Mouse (Mus musculus) T-helper 17 cell (primary cell): ENCODE data around the gene Olfr694.
"Not testable (repeated sequence)": the region's sequence is repeated elsewhere in the genome, so short reads cannot be mapped to it uniquely, and the experiment has no call there.

Experiments
- in situ Hi-C, 2 experiments: fragments of 300-600 bp; cut with MboI, MseI; formaldehyde crosslinking; loops; 1 replicate in 1 of 2; 2 replicates in 1 of 2; pipeline ENCODE4 v1.15.1; 2025; ENCODE audit warnings: high pct_unique_total_duplicates in 2 of 2

Olfr694 gene

DNA sequence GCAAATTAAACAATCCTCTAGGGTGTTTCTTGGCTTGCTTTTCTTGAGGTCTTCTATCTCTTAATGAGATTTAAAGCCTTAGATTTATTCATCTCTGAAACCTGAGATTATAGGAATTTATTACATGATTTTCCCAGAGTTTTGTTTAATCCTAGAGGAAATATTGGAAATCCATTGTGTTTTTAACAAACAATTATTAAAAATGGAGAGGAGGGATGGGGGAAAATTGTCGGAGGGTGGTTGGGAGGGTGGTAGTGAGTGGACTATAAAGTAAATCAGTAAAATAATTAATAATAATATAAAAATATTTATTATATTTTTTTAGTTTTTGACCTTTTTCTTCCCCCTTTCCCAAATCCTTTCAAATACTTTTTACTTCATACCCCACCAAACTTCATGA lies at the start of gene Olfr694:
TSS of gene Olfr694 (minus strand) at position 101 of the 400 bp plus-strand sequence.
- in situ Hi-C loops, result loop anchor here in 1 of 2 experiments (5.0 kb wide), 1 partner anchor 86 kb away; no protein-coding TSS in a partner anchor

DNA sequence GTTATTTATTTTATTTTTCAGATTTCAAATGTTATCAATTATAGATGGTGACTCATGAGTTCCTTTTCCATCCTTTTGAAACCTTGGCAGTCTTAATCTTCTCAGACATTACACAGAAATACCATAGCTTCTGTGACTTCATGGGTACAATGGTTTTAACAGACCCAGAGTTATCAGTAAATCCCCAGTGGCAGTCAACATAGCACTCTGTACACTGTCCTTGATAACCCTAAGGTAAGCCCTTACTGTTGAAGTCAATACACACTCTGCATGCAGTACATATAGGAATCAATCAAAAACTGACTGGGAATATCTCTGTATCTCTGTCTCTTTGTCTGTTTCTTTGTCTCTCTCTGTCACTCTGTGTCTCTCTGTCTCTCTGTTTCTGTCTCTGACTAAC lies 45.4 kb upstream of the Olfr694 start:
- in situ Hi-C loops, result no loop called here

DNA sequence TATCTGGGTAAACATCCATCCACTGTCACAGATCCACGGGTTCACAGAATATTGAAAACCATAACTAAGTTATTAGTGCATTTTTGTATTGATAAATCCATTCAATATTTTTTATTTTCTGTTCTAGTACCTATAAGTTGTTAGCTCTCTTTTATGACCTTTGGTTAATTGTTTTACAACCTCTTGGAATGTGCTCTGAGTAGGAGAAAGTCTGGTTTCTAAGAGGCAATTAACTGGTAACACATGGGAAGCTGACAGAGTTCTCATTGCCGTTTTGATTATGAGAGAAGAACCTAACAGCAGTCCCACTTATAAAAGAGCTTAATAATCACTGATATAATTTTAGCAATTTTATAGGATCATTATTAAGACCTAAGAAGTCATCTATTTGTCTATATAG lies 42.1 kb upstream of the Olfr694 start:
- in situ Hi-C loops, result no loop called here

DNA sequence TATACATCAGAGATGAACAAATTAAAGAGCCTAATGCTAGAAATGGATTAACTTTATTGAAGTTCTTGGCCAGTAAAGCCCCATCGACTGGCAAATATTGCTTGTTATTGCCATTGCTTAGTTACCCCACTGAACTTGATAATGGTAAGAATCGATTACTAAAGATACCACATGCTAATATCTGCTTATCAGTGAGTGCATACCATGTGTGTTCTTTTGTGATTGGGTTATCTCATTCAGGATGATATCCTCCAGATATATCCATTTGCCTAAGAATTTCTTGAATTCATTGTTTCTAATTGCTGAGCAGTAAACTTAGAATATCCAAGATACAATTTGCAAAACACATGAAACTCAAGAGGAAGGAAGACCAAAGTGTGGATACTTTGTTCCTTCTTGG lies 34.0 kb upstream of the Olfr694 start:
- in situ Hi-C loops, result not testable (repeated sequence)

- in situ Hi-C loops, result no loop called here
These were observed 24.7 kb upstream of the Olfr694 start, which contains the start of gene Olfr695 for GRCm38 (mm10) chr7:106716296-106716695. Gene Olfr695 (minus strand): TSS chr7:106716396.

DNA sequence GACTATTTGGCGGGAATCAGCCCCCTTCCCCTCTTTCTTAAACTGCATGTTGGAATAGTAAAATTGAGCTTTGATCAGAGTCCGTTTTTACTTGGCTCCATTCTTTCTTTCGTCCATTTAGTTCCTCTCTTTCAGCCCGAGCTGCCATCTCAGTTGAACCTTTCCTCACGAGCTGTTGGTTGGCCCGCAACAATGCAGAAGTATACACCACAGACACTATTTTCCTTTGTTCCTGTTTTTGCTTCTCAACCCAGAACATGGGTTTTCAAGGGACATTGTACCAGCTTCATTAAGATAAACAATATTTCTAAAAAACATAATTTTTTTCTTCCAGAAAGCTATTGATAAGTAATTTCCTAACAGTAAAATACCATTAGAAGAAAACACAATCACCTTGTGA lies 19.8 kb upstream of the Olfr694 start:
- in situ Hi-C loops, result no loop called here

DNA sequence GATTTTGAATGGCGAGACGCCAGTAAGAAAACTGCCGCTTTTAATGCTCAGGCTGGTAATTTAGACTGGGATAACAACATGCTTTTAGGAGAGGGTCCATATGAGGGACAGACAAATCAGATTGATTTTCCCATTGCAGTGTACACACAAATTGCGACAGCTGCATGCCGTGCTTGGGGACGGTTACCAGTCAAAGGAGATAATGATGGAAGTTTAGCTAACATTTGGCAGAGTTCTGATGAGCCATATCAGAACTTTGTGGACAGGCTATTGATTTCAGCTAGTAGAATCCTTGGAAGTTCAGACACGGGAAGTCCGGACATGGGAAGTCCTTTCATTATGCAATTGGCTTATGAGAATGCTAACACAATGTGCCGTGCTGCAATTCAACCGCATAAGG lies 16.1 kb upstream of the Olfr694 start:
- in situ Hi-C loops, result not testable (repeated sequence)

DNA sequence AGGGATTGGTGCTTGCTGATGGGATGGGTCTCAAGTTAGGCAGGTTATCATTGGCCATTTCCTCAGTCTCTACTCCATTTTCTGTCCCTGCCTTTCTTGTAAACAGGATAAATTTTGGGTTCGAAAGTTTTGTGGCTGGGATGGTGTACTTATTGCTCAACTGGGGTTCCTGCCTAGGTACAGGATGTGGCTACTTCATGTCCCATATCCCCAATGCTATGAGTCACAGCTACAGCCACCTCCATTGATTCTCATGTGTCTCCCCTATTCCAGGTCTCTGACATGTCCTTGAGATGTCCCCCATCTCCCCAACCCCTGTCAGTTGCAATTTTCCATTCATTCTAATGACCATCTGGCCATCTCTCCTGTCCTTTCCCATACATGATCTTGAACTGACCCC lies 5.3 kb upstream of the Olfr694 start:
- in situ Hi-C loops, result no loop called here

DNA sequence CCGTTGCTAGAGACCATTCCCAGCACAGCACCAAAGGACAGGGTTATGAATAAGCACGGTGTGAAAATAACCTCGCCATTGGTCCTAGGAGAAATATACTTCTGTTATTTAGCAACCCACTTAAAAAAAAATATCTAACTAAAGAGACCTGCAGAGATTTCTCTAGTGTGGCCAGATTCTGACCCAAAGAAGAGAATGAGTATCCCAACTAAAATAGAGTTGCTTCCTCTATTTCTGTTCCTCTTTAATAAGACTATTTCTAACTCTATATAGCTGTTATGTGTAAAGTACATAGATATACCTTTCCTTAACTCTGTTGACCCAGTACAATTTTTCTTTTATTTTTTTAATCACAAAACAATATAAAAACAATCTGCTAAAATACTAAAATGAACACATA lies 1.4 kb upstream of the Olfr694 start:
- in situ Hi-C loops, result loop anchor here in 1 of 2 experiments (5.0 kb wide), 1 partner anchor 84 kb away; no protein-coding TSS in a partner anchor

DNA sequence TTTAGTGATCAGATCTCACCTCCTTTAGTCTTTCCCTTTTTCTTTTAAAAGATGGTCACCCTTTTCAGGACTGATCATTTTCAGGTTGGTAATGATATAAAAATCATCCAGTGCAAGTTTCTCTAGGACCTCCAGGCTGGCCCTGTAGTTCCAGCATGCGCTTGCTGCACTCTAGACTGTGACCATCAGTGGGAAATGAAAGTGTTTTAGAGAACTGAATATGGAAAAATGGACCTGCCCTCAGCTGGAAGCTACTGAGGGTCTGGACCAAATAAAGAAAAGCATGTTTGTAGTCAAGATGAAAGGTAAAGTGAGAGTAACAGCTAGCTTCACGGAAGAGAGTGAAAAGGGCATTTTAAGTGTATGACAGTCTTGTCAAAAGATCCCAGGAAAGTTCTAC lies 6.2 kb downstream of the Olfr694 start:
- in situ Hi-C loops, result loop anchor here in 1 of 2 experiments (10.0 kb wide), 1 partner anchor 1619 kb away; no protein-coding TSS in a partner anchor

DNA sequence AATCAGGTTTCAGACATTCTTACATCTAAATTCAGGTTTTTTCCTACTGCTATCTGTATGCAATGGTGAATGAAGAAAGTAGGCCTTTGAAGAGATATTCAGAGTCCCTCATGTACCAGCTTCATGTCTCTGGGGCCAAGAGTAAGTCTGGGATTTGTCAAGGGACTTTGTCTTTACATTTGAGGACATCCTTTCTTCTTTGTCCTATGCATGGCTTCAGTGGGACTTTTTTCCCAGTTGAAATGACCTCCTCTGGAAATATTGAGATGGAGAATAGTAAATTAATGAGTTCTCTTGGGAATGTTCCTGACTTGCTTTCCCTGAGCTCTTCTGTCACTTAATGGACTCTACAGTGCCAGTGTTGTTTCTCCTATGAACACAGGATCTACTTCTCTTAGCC lies 11.1 kb downstream of the Olfr694 start, which contains the start of gene Olfr693:
TSS of gene Olfr693 (minus strand) at position 101 of the 400 bp plus-strand sequence.
- in situ Hi-C loops, result loop anchor here in 1 of 2 experiments (10.0 kb wide), 1 partner anchor 1624 kb away; no protein-coding TSS in a partner anchor

DNA sequence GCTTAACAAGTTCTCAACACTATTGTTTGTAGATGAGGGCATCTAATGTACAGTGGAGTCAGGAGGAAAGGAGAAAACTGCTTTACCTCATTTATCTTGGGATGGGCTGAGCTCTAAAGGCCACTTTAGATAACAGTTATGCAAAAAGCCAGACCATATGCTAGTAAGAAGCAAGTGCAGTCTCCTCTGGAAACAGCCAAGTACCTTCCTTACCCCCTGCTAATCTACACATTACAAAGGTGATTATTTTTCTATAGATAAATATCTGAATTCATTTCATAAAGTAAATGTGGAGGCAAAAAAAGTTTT lies 39.3 kb downstream of the Olfr694 start:
- in situ Hi-C loops, result no loop called here

- in situ Hi-C loops, result no loop called here
These were observed 39.9 kb downstream of the Olfr694 start for GRCm38 (mm10) chr7:106651555-106652343.

DNA sequence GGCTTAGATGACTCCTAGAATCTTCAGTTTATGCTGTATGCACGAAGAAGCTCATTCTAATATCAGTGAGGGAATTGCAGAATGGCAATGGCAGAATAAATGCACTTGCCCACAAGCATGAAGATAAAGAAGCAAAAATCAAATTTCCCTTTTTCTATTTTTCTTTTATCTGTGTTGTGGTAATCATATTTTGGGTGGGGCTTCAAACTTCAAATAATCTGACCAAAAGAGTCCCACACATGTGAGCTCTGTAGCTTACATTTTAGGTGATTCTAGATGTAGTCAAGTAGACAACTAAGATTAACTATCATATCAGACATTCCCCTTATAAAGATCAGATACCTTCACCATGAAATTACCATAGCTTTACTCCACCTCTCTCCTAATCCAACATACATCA lies 41.8 kb downstream of the Olfr694 start:
- in situ Hi-C loops, result loop anchor here in 1 of 2 experiments (25.0 kb wide), 1 partner anchor 1038 kb away; no protein-coding TSS in a partner anchor

GRCm38 (mm10) chr7:106645261-106645660 lies 46.4 kb downstream of the Olfr694 start:
- in situ Hi-C loops, result loop anchor here in 1 of 2 experiments (25.0 kb wide), 1 partner anchor 1042 kb away; no protein-coding TSS in a partner anchor

DNA sequence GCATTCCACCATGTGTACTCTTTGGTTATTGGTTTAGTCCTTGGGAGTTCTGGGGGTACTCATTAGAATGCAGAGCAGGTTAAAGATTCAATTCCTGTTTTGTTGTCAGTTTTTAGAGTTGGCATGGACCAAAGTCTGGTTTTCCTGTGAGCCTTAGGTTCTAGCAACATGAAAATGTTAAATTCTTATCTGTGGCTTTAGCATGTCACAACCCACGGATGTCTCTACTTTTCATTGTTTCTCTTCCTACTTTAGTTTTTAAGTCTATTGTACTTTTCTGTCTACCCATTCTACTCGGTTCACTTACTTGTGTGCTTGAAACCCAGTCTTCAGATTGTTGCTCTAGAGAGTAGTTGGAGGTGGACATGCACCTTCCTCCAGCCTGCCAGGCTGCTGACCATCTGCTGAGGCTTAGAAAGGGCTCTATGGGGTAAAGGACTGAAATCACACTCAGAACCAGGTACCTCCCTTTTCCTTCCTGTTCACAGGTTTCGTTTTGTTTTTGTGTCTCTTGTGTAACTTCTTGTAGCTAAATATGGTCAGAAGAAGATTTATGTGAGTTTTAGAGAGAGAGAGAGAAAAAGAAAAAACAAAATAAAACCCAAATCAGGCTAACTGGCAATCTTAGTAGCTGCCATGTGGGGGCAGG lies 47.3 kb downstream of the Olfr694 start:
- in situ Hi-C loops, result loop anchor here in 1 of 2 experiments (25.0 kb wide), 1 partner anchor 1043 kb away; no protein-coding TSS in a partner anchor

- in situ Hi-C loops, result loop anchor here in 1 of 2 experiments (25.0 kb wide), 1 partner anchor 1046 kb away; no protein-coding TSS in a partner anchor
These were observed 50.8 kb downstream of the Olfr694 start for GRCm38 (mm10) chr7:106640839-106641238.

DNA sequence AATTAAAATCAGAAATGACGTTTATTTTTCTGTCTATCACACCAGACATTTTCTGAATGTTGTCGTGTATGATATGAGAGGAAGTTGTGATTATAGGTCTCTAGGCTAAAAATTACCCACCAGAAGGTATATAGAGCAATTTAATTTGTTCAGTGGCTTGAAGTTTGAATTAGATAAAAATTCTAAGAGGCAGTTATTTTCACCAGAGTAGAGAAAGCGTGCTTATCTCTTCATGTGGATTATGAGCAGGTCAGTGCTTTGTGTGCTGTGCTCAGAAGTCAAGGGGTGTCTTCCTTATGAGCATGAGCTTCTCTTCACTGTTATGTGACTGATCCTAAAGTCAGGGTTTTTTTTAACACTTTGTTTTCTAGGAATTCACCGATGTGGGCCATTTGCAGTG lies 56.1 kb downstream of the Olfr694 start:
- in situ Hi-C loops, result loop anchor here in 1 of 2 experiments (25.0 kb wide), 1 partner anchor 1052 kb away; no protein-coding TSS in a partner anchor
